Mouse (Mus musculus) gastrocnemius, postnatal 10 days (tissue): ENCODE measurements at regions not wholly inside any gene's neighbourhood (a gene's known extent, or its start where the extent isn't known, plus 50 kb on each side); places are given as distances from the start of the nearest gene placed in this dataset.

ENCODE experiments used
- DNase-seq: peaks from one replicate; pipeline ENCODE4 v3.0.0; 2021; ENCODE audit warnings: mixed read lengths

GRCm38 (mm10) chr1:184289733-184290416, 255.8 kb upstream of the 1700056E22Rik start:
- DNase-seq: peak; percentile 21

- no peak for DNase-seq
These were observed 247.7 kb upstream of the 1700056E22Rik start for GRCm38 (mm10) chr1:184281768-184282167.

GRCm38 (mm10) chr1:184279263-184279662, 245.2 kb upstream of the 1700056E22Rik start:
- no peak for DNase-seq

GRCm38 (mm10) chr1:184277001-184277400, 242.9 kb upstream of the 1700056E22Rik start:
- no peak for DNase-seq

GRCm38 (mm10) chr1:184275877-184276276, 241.8 kb upstream of the 1700056E22Rik start:
- DNase-seq: no peak

- no peak for DNase-seq
These were observed 241.3 kb upstream of the 1700056E22Rik start for GRCm38 (mm10) chr1:184275396-184275795.

- DNase-seq: no peak
These were observed 240.6 kb upstream of the 1700056E22Rik start for GRCm38 (mm10) chr1:184274704-184275103.

- DNase-seq: no peak
These were observed 239.6 kb upstream of the 1700056E22Rik start for GRCm38 (mm10) chr1:184273722-184274121.

- DNase-seq: no peak
These were observed 237.2 kb upstream of the 1700056E22Rik start for GRCm38 (mm10) chr1:184271254-184271653.

- peak; percentile 60 for DNase-seq
These were observed 231.9 kb upstream of the 1700056E22Rik start for GRCm38 (mm10) chr1:184266051-184266450.

- DNase-seq: no peak
These were observed 228.9 kb upstream of the 1700056E22Rik start for GRCm38 (mm10) chr1:184262975-184263374.

GRCm38 (mm10) chr1:184261385-184261727, 227.3 kb upstream of the 1700056E22Rik start:
- DNase-seq: no peak

- no peak for DNase-seq
These were observed 226.8 kb upstream of the 1700056E22Rik start for GRCm38 (mm10) chr1:184260722-184261384.

GRCm38 (mm10) chr1:184259853-184260252, 225.8 kb upstream of the 1700056E22Rik start:
- no peak for DNase-seq

- DNase-seq: no peak
These were observed 223.3 kb upstream of the 1700056E22Rik start for GRCm38 (mm10) chr1:184257356-184257755.

- no peak for DNase-seq
These were observed 220.8 kb upstream of the 1700056E22Rik start for GRCm38 (mm10) chr1:184254951-184255350.

- no peak for DNase-seq
These were observed 210.8 kb upstream of the 1700056E22Rik start for GRCm38 (mm10) chr1:184244730-184245488.

- peak; percentile 21 for DNase-seq
These were observed 210.2 kb upstream of the 1700056E22Rik start for GRCm38 (mm10) chr1:184244296-184244695.

GRCm38 (mm10) chr1:184241846-184242245, 207.7 kb upstream of the 1700056E22Rik start:
- DNase-seq: no peak

GRCm38 (mm10) chr1:184235131-184235983, 201.3 kb upstream of the 1700056E22Rik start:
- DNase-seq: peak; percentile 87

- no peak for DNase-seq
These were observed 200.4 kb upstream of the 1700056E22Rik start for GRCm38 (mm10) chr1:184234320-184234988.
